Mouse (Mus musculus) bone marrow macrophage, adult 2 months (primary cell): ENCODE results near the gene B4galt1.

ENCODE experiments used
- CTCF ChIP-seq: IDR thresholded peaks from 2 replicates; pipeline ENCODE4 v1.5.1; 2012; ENCODE audit warnings: low read depth, mild to moderate bottlenecking, low read length, moderate library complexity
- POLR2A ChIP-seq: IDR thresholded peaks from 2 replicates; pipeline ENCODE4 v1.6.1; 2012; ENCODE audit warnings: mild to moderate bottlenecking, low read depth, low read length, borderline replicate concordance

GRCm38 (mm10) chr4:40802787-40803186 is 51.0 kb downstream of the B4galt1 start:
- TF ChIP-seq CTCF, result no peak
- TF ChIP-seq POLR2A, result no peak
